Mouse (Mus musculus) ES-Bruce4 (cell line): ENCODE data around the gene Gm5089. TPM values are rescaled to one million over a fixed set of nuclear protein-coding genes. Genes with fewer than 3 reads are reported as not detected.

Source experiments
- H3K27ac ChIP-seq: 2 replicates; pipeline ENCODE4 v1.5.1; 2012; ENCODE audit warnings: low read length, inconsistent platforms; ENCODE audit not compliant: insufficient read depth
- H3K27me3 ChIP-seq: 2 replicates; pipeline ENCODE4 v1.6.1; 2012; ENCODE audit warnings: mild to moderate bottlenecking, low read length, inconsistent platforms; ENCODE audit not compliant: control insufficient read depth, poor library complexity, insufficient read depth, severe bottlenecking
- H3K36me3 ChIP-seq: 2 replicates; pipeline ENCODE4 v1.6.1; 2012; ENCODE audit warnings: inconsistent platforms, mild to moderate bottlenecking, low read length, moderate library complexity; ENCODE audit not compliant: control insufficient read depth, poor library complexity, insufficient read depth, severe bottlenecking
- H3K4me1 ChIP-seq: one replicate; pipeline ENCODE4 v1.8.1; 2011; ENCODE audit warnings: low read length; ENCODE audit not compliant: control insufficient read depth, insufficient read depth
- H3K4me3 ChIP-seq: 2 replicates; pipeline ENCODE4 v1.5.1; 2011; ENCODE audit warnings: low read depth, mild to moderate bottlenecking, low read length
- H3K9ac ChIP-seq: 2 replicates; pipeline ENCODE4 v1.6.1; 2012; ENCODE audit warnings: low read depth, mild to moderate bottlenecking, inconsistent platforms; ENCODE audit not compliant: poor library complexity, severe bottlenecking
- H3K9me3 ChIP-seq: replicated peaks from 2 replicates; pipeline ENCODE4 v1.6.1; 2012; ENCODE audit warnings: mild to moderate bottlenecking, low read length, inconsistent platforms; ENCODE audit not compliant: control insufficient read depth, poor library complexity, insufficient read depth, severe bottlenecking
- CTCF ChIP-seq: IDR thresholded peaks from one replicate; pipeline ENCODE4 v1.8.1; 2011; ENCODE audit warnings: low read depth, low read length
- EP300 ChIP-seq: IDR thresholded peaks from 2 replicates; pipeline ENCODE4 v1.6.1; 2011; ENCODE audit warnings: low read depth, low read length; ENCODE audit not compliant: insufficient read depth
- POLR2A ChIP-seq: IDR thresholded peaks from one replicate; pipeline ENCODE4 v1.8.1; 2011; ENCODE audit warnings: low read length; ENCODE audit not compliant: insufficient read depth
- polyA plus RNA-seq: library from polyadenylated mRNA; stranded (reverse); fragments of >200 nt; gene quantifications from 2 replicates; pipeline ENCODE4 v1.2.4, GENCODE M21; 2011; ENCODE audit warnings: low read depth; ENCODE audit not compliant: missing spikeins, insufficient read depth, insufficient read length

Gene Gm5089
- polyA plus RNA-seq, 1 experiment = 0.40 TPM

DNA sequence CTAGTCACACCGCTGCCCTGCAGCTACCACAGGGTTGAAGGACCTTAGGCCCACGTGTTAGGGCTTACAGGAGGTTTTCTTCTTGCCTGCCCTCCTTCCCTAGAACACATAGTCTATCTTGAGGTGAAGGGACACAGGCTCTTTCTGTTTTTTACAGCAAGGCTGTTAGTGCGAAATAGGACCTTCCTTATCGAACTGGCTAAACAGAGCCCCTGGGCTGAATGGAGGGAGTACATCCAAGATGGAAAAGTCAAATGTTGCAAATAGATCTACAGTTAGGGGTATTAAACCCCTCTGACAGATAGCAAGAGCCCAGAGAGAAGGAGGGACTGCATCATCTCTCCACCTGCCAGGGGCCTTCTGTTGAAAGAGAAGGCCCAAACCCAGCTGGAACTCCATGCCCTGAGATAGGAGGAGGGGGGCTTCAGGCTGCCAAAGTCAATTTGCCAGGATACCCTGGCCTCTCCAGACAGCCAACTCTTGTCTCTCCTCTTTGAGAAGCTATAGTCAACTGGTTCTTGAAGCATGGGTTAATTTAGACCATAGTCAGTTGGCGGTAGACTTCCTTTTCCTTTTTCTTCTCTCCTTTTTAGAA, 733 bp upstream of the Gm5089 start:
- 0 out of 2 replicates have a peak, but pooled peaks cover 4% of the 10 kb centered on the region for H3K27me3 ChIP-seq
- no peaks in the 10 kb centered on the region for H3K9me3 ChIP-seq
- no peak overlapping the region for H3K27ac ChIP-seq
- H3K36me3 ChIP-seq = no peaks in the 10 kb centered on the region
- H3K9ac ChIP-seq = no peak overlapping the region
- no peaks in the 10 kb centered on the region for H3K4me1 ChIP-seq
- peak overlapping the region; percentile 48 for H3K4me3 ChIP-seq
- TF ChIP-seq POLR2A (no peak), EP300 (no peak), CTCF (no peak)

DNA sequence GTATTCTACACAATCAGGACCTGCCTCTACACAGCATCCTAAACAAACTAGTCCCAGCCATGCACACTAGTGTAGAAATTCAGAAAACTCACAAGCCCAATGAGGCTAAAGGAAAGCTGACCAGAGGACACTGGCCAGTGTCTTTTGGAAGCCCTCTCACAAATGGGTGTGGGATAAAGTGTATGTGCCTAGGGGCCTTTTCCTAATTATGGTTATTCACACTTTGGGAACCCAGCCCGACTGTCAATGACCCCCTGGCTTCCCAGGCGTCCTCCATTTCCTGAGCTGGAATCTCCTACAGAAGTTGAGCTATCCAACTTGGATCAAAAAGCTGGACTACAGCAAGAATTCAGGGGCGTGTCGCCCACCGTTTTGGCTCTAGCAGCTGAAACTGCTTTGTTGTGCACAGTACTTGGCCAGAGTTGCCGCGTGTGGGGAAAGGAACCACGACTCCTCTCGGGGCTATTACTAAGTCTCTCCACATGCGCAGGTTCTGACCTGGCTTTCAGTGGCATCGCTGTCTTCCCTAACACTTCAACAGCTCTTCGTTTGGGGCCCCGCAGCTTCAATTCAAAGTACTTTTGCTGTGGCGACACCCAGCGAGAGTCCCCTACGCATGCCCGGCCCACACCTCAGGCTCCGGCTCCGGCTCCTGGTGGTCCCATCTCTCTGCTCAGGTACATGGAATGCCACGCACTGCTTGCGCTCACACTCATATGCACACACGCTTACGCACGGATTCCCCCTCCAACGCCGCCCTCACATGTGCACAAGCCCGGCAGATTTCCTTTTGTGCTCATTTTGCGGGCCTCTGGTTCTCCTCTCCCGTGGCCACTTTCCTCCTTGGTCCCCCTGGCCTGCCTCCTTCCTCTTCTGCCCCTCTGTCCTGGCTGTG, 1.1 kb downstream of the Gm5089 start:
- peak overlapping the region; percentile 63 for H3K9ac ChIP-seq
- no peaks in the 10 kb centered on the region for H3K9me3 ChIP-seq
- H3K27ac ChIP-seq = no peak overlapping the region
- peak overlapping the region; percentile 48 for H3K4me3 ChIP-seq
- no peaks in the 10 kb centered on the region for H3K36me3 ChIP-seq
- TF ChIP-seq POLR2A (no peak), CTCF (no peak), EP300 (no peak)
- 0 out of 2 replicates have a peak, but pooled peaks cover 4% of the 10 kb centered on the region for H3K27me3 ChIP-seq
- no peaks in the 10 kb centered on the region for H3K4me1 ChIP-seq

DNA sequence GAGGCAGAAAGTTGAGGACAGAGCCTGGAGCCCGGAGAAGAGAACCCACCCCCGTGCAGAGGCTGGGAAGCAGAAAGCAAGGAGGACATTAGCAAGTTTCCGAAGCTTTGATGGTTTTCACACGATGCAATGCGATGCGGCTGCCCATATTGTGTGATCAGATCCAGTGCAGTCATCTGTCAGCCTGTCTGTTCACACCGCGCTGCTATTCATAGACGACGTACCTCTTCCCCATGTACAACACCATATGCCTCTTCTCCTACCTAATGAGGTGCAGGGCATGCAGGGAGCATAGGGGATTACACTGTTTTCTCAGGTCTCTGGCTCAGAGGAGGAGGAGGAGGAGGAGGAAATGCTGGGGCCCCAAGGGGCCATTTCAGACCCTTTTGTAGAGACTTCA, 14.1 kb downstream of the Gm5089 start:
- Histone ChIP-seq H3K9me3 (no peaks in the 10 kb centered on the region), H3K4me1 (peaks cover 7% of the 10 kb centered on the region), H3K9ac (no peak overlapping the region), H3K36me3 (no peaks in the 10 kb centered on the region), H3K27me3 (no peaks in the 10 kb centered on the region), H3K27ac (no peak overlapping the region), H3K4me3 (no peak overlapping the region)
- TF ChIP-seq CTCF (no peak), EP300 (no peak), POLR2A (no peak)

DNA sequence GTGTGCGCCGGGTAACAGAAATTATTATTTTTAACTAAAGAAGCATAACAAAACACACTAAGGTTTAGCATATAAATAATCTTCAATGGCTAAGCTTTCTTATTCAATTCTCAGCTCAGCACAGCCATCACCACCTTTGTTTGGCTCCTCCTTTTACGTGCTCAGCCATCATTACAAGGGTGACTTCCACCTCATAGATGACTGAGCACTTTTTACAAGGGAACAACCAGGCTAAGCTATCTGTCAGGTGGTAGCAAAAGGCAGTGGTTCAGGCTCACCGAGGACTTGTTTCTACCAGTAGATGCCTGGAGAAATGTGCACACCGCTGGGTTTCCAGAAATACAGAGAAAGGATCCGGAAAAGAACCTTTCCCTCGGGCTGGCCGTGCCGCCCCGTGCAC, 16.9 kb downstream of the Gm5089 start:
- Histone ChIP-seq H3K4me3 (peak overlapping the region; percentile 12; the same call in 1 of the 2 replicates), H3K9ac (peak overlapping the region; percentile 23; the same call in 1 of the 2 replicates), H3K36me3 (no peaks in the 10 kb centered on the region), H3K9me3 (no peaks in the 10 kb centered on the region), H3K27me3 (no peaks in the 10 kb centered on the region), H3K27ac (peak overlapping the region; percentile 82), H3K4me1 (peaks cover 11% of the 10 kb centered on the region)
- TF ChIP-seq POLR2A (no peak), EP300 (0 out of 2 replicates have a peak, but pooled peaks have one; percentile 4)

DNA sequence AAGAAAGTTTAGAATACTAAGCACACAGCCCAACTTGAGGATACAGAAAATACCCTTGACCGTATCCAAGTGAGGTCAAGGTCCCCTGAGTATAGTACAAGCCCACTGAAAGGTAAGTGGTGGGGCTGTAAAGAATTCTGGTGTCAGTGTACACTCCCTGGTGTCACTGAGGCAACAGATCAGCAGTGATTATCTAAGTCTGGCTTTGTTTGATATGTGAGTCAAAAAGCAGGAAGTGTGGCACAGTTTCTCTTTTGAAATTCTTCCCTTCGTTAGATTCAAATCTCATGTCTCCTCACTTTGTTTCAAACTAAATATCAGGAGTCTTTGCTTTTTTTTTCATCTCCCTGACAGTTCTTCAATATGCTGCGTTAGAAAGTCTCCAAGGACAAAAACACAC, 18.4 kb downstream of the Gm5089 start:
- Histone ChIP-seq H3K4me1 (peaks cover 11% of the 10 kb centered on the region), H3K27me3 (no peaks in the 10 kb centered on the region), H3K4me3 (no peak overlapping the region), H3K9me3 (no peaks in the 10 kb centered on the region), H3K27ac (peak overlapping the region; percentile 36; the same call in 1 of the 2 replicates), H3K36me3 (no peaks in the 10 kb centered on the region), H3K9ac (no peak overlapping the region)
- no peak for TF ChIP-seq EP300
- no peak for TF ChIP-seq POLR2A
- no peak for TF ChIP-seq CTCF

DNA sequence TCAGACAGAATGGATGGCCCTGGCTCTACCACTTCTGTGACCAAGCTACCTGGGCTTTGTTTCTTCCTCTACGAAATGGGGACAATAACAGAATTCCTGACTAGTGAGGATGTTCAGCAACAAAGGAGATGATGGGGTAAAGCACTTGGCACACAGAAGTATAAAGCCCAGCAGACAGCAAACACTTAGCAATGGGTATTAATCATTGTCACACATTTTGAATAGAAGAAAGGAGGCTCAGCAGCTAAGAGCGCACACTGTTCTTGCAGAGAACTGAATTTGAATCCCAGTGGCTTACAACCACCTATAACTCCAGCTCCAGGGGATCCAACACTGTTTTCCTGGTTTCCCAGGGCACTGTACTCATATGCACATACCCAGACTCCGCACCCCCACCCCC, 23.3 kb downstream of the Gm5089 start:
- TF ChIP-seq CTCF (no peak), EP300 (no peak), POLR2A (no peak)
- H3K36me3 ChIP-seq = no peaks in the 10 kb centered on the region
- no peak overlapping the region for H3K4me3 ChIP-seq
- H3K9ac ChIP-seq = no peak overlapping the region
- H3K27me3 ChIP-seq = no peaks in the 10 kb centered on the region
- H3K9me3 ChIP-seq = no peaks in the 10 kb centered on the region
- peaks cover 6% of the 10 kb centered on the region for H3K4me1 ChIP-seq
- no peak overlapping the region for H3K27ac ChIP-seq
